Mouse (Mus musculus) MEL (cell line): Measurements from ENCODE around the gene Tmem179b.
A peak's percentile ranks its signal among the peaks of the same experiment; 100 is the strongest.

Source experiments
- CHD2 ChIP-seq: IDR thresholded peaks from 2 replicates; pipeline ENCODE4 v1.6.1; 2011; ENCODE audit warnings: low read length, improper control_type of control experiment
- CTCF ChIP-seq, 3 experiments: IDR thresholded peaks in 2 of 3; conservative IDR thresholded peaks in 1 of 3; 2 replicates each; pipeline ENCODE4 v1.5.1; 2011 to 2012; ENCODE audit warnings: low read length in 3 of 3, low read depth in 2 of 3, mild to moderate bottlenecking in 2 of 3, improper control_type of control experiment in 1 of 3, inconsistent platforms in 1 of 3, mixed read lengths in 1 of 3, moderate library complexity in 1 of 3; ENCODE audit not compliant: control insufficient read depth in 1 of 3, insufficient read depth in 1 of 3, poor library complexity in 1 of 3, severe bottlenecking in 1 of 3
- EP300 ChIP-seq, 2 experiments: IDR thresholded peaks; 2 replicates each; pipeline ENCODE4 v1.6.1; 2011; ENCODE audit warnings: improper control_type of control experiment in 2 of 2, low read length in 2 of 2, low read depth in 1 of 2, mild to moderate bottlenecking in 1 of 2
- ETS1 ChIP-seq: IDR thresholded peaks from 2 replicates; pipeline ENCODE4 v1.6.1; 2012; ENCODE audit warnings: low read depth, mild to moderate bottlenecking, inconsistent platforms, low read length, improper control_type of control experiment, moderate library complexity
- MAFK ChIP-seq: IDR thresholded peaks from 2 replicates; pipeline ENCODE4 v1.6.1; 2011; ENCODE audit warnings: low read depth, mild to moderate bottlenecking, low read length, improper control_type of control experiment, borderline replicate concordance
- MAX ChIP-seq: IDR thresholded peaks from 2 replicates; pipeline ENCODE4 v1.6.1; 2011; ENCODE audit warnings: low read length, improper control_type of control experiment
- POLR2A ChIP-seq, 2 experiments: IDR thresholded peaks; 2 replicates each; pipeline ENCODE4 v1.6.1; 2011 to 2012; ENCODE audit warnings: low read length in 2 of 2, mild to moderate bottlenecking in 2 of 2, control low read depth in 1 of 2, improper control_type of control experiment in 1 of 2, low read depth in 1 of 2, moderate library complexity in 1 of 2; ENCODE audit not compliant: control insufficient read depth in 1 of 2, insufficient read depth in 1 of 2, poor library complexity in 1 of 2
- SIN3A ChIP-seq: IDR thresholded peaks from 2 replicates; pipeline ENCODE4 v1.6.1; 2012; ENCODE audit warnings: low read length, improper control_type of control experiment, inconsistent platforms
- ZKSCAN1 ChIP-seq: IDR thresholded peaks from 2 replicates; pipeline ENCODE4 v1.6.1; 2012; ENCODE audit warnings: low read depth, mild to moderate bottlenecking, inconsistent platforms, low read length, improper control_type of control experiment, moderate library complexity

DNA sequence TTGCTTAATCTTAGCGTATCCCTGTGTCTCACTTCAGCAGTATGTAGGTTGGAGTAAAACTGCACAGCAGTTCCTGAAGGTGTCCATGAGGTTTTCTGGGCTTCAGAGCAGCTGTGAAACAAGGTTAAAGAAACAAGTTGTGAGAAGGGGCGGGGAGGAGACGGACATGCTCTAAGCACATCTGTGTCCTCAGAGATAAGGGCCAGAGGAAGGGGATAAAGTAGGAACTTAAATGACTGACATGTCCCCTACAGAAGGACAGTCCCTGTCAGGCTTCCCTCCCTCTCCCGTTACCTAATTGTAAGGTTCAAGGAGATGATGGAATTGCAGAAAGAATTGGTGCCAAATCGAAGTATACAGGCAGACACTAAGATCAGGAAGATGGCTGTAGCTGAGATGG lies 1.3 kb downstream of the Tmem179b start:
- TF ChIP-seq MAFK (no peak), POLR2A (IDR thresholded peaks at IDR 0.05; ENCODE audit: control insufficient read depth in 1 of 2, insufficient read depth in 1 of 2, low read depth in 1 of 2, low read length in 2 of 2, poor library complexity in 1 of 2) (peak in 1 of 2 experiments; percentile 51; a peak in 2 of 4 replicates), CTCF (IDR thresholded peaks at IDR 0.05 in 2 of 3, conservative IDR thresholded peaks at IDR 0.05 in 1 of 3; ENCODE audit: control insufficient read depth in 1 of 3, insufficient read depth in 1 of 3, low read depth in 2 of 3, low read length in 3 of 3, poor library complexity in 1 of 3, severe bottlenecking in 1 of 3) (no peak), SIN3A (peak; percentile 84), MAX (no peak), CHD2 (no peak), EP300 (IDR thresholded peaks at IDR 0.05; ENCODE audit: low read depth in 1 of 2, low read length in 2 of 2) (peak; percentile 53 to 61; a peak in 3 of 4 replicates), ETS1 (peak; percentile 78), ZKSCAN1 (no peak)
